Mouse (Mus musculus): ENCODE results near the gene Scrn1. TPM values are rescaled to one million over a fixed set of nuclear protein-coding genes. Genes with fewer than 3 reads are reported as not detected.
A peak's percentile ranks its signal among the peaks of the same experiment; 100 is the strongest.

The Scrn1 gene
- polyA plus RNA-seq, 1 experiment, result not detected

- WGBS, result under 1% methylated on average over 49 of the region's 49 CpGs
- H3K27ac ChIP-seq (ENCODE audit: insufficient read depth, low read depth, low read length), result no peak within 1 kb of the TSS
These were observed 28.4 kb upstream of the Scrn1 start, which contains the start of gene Plekha8 for GRCm38 (mm10) chr6:54594469-54595329. Gene Plekha8, plus strand, starts transcription at chr6:54595111.

GRCm38 (mm10) chr6:54593766-54594468, 27.6 kb upstream of the Scrn1 start:
- peaks cover 7% of the 10 kb centered on the region; the same call in 1 of the 2 replicates for H3K4me1 ChIP-seq (ENCODE audit: control insufficient read depth, insufficient read depth, low read length)
- no peak for TF ChIP-seq CTCF (IDR thresholded peaks at IDR 0.05; ENCODE audit: insufficient read depth, low read depth, low read length)
- no peak for TF ChIP-seq POLR2A (IDR thresholded peaks at IDR 0.05; ENCODE audit: insufficient read depth, low read depth, low read length)
- no peak overlapping the region for H3K27ac ChIP-seq (ENCODE audit: insufficient read depth, low read depth, low read length)
- WGBS, result 34% methylated on average over 8 of the region's 8 CpGs
- H3K4me3 ChIP-seq (ENCODE audit: insufficient read depth, low read depth, low read length), result no peak overlapping the region

More at GRCm38 (mm10) chr6:54594469-54595329, 28.4 kb upstream of the Scrn1 start, which contains the start of gene Plekha8:
- Histone ChIP-seq H3K4me1 (ENCODE audit: control insufficient read depth, insufficient read depth, low read length) (peaks cover 4% of the 10 kb centered on the region; the same call in 1 of the 2 replicates), H3K4me3 (ENCODE audit: insufficient read depth, low read depth, low read length) (peak within 1 kb of the TSS; percentile 86)
- TF ChIP-seq CTCF (IDR thresholded peaks at IDR 0.05; ENCODE audit: insufficient read depth, low read depth, low read length), result no peak
- peak; percentile 80; the same call in 1 of the 2 replicates for TF ChIP-seq POLR2A (IDR thresholded peaks at IDR 0.05; ENCODE audit: insufficient read depth, low read depth, low read length)

- TF ChIP-seq CTCF (IDR thresholded peaks at IDR 0.05; ENCODE audit: insufficient read depth, low read depth, low read length) (no peak), POLR2A (IDR thresholded peaks at IDR 0.05; ENCODE audit: insufficient read depth, low read depth, low read length) (peak; percentile 66)
These were observed 26.7 kb upstream of the Scrn1 start for GRCm38 (mm10) chr6:54592938-54593535.

GRCm38 (mm10) chr6:54591778-54592177, 25.5 kb upstream of the Scrn1 start:
- Histone ChIP-seq H3K4me3 (ENCODE audit: insufficient read depth, low read depth, low read length) (no peak overlapping the region), H3K4me1 (ENCODE audit: control insufficient read depth, insufficient read depth, low read length) (peaks cover 5% of the 10 kb centered on the region; the same call in 1 of the 2 replicates), H3K27ac (ENCODE audit: insufficient read depth, low read depth, low read length) (no peak overlapping the region)
- WGBS, result 49% methylated on average over 6 of the region's 6 CpGs
- TF ChIP-seq POLR2A (IDR thresholded peaks at IDR 0.05; ENCODE audit: insufficient read depth, low read depth, low read length), result no peak
- TF ChIP-seq CTCF (IDR thresholded peaks at IDR 0.05; ENCODE audit: insufficient read depth, low read depth, low read length), result no peak

More at GRCm38 (mm10) chr6:54592938-54593535, 26.7 kb upstream of the Scrn1 start:
- H3K4me3 ChIP-seq (ENCODE audit: insufficient read depth, low read depth, low read length), result peak overlapping the region; percentile 69
- H3K27ac ChIP-seq (ENCODE audit: insufficient read depth, low read depth, low read length), result peak overlapping the region; percentile 66
- H3K4me1 ChIP-seq (ENCODE audit: control insufficient read depth, insufficient read depth, low read length), result peaks cover 9% of the 10 kb centered on the region; the same call in 1 of the 2 replicates
- under 1% methylated on average over 20 of the region's 20 CpGs for WGBS

DNA sequence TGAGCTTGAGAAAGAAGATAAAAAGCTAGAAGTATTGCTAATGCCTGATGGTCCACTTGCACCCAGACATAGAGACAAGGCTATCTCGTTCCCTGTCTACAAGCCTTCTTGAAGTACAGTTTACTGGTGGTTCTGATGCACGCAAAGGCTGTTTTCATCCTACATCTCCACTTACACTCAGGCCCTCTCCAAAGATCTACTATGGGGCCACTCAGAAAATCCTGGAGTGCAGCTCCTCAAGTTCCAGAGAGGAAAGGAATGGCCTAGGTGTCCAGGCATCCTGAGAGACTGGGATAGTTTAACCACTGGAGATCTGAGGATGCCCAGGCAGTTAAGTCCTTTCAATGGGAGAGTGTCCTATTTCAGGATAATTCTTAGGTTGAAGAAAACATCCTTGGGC, 24.4 kb upstream of the Scrn1 start:
- 95% methylated on average over 2 of the region's 2 CpGs for WGBS
- Histone ChIP-seq H3K4me3 (ENCODE audit: insufficient read depth, low read depth, low read length) (no peak overlapping the region), H3K27ac (ENCODE audit: insufficient read depth, low read depth, low read length) (no peak overlapping the region), H3K4me1 (ENCODE audit: control insufficient read depth, insufficient read depth, low read length) (peaks cover 5% of the 10 kb centered on the region; the same call in 1 of the 2 replicates)
- TF ChIP-seq POLR2A (IDR thresholded peaks at IDR 0.05; ENCODE audit: insufficient read depth, low read depth, low read length) (no peak), CTCF (IDR thresholded peaks at IDR 0.05; ENCODE audit: insufficient read depth, low read depth, low read length) (no peak)

- Histone ChIP-seq H3K27ac (ENCODE audit: insufficient read depth, low read depth, low read length) (no peak overlapping the region), H3K4me3 (ENCODE audit: insufficient read depth, low read depth, low read length) (no peak overlapping the region), H3K4me1 (ENCODE audit: control insufficient read depth, insufficient read depth, low read length) (peaks cover 8% of the 10 kb centered on the region; the same call in 1 of the 2 replicates)
- TF ChIP-seq CTCF (IDR thresholded peaks at IDR 0.05; ENCODE audit: insufficient read depth, low read depth, low read length), result no peak
- TF ChIP-seq POLR2A (IDR thresholded peaks at IDR 0.05; ENCODE audit: insufficient read depth, low read depth, low read length), result no peak
- WGBS, result 85% methylated on average over 1 of the region's 1 CpGs
These were observed 21.9 kb upstream of the Scrn1 start for GRCm38 (mm10) chr6:54588212-54588611.

GRCm38 (mm10) chr6:54587683-54588082, 21.4 kb upstream of the Scrn1 start:
- TF ChIP-seq CTCF (IDR thresholded peaks at IDR 0.05; ENCODE audit: insufficient read depth, low read depth, low read length), result no peak
- no peak for TF ChIP-seq POLR2A (IDR thresholded peaks at IDR 0.05; ENCODE audit: insufficient read depth, low read depth, low read length)
- 95% methylated on average over 4 of the region's 4 CpGs for WGBS

DNA sequence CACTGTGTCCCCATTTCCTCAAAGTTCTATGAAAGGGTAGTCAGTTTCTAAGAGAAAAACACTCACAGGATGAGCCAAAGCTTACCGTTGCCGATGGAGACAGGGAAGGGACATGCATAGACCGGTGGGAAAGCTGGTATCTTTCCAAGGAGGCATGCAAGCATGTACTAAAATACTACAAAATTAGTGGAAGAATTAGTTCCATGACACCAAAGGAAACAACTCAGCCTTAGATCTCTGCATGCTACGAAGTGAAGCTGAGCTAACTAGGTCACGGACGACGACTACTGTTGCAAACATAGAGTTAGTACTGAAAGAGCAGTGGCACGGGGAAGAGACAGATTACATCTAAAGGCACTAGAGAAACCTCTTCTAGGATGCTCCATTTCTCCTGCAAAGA, 20.6 kb upstream of the Scrn1 start:
- WGBS, result 34% methylated on average over 8 of the region's 8 CpGs
- Histone ChIP-seq H3K27ac (ENCODE audit: insufficient read depth, low read depth, low read length) (no peak overlapping the region), H3K4me3 (ENCODE audit: insufficient read depth, low read depth, low read length) (no peak overlapping the region), H3K4me1 (ENCODE audit: control insufficient read depth, insufficient read depth, low read length) (peaks cover 8% of the 10 kb centered on the region; the same call in 1 of the 2 replicates)
- no peak for TF ChIP-seq CTCF (IDR thresholded peaks at IDR 0.05; ENCODE audit: insufficient read depth, low read depth, low read length)
- no peak for TF ChIP-seq POLR2A (IDR thresholded peaks at IDR 0.05; ENCODE audit: insufficient read depth, low read depth, low read length)

More at GRCm38 (mm10) chr6:54587683-54588082, 21.4 kb upstream of the Scrn1 start:
- Histone ChIP-seq H3K4me1 (ENCODE audit: control insufficient read depth, insufficient read depth, low read length) (peaks cover 8% of the 10 kb centered on the region; the same call in 1 of the 2 replicates), H3K27ac (ENCODE audit: insufficient read depth, low read depth, low read length) (no peak overlapping the region), H3K4me3 (ENCODE audit: insufficient read depth, low read depth, low read length) (no peak overlapping the region)
